ENCODE assay signal across 8 mouse cellular contexts in genomic region chr13:64306078-64306477, GRCm38 (mm10). TPM values are rescaled to one million over a fixed set of nuclear protein-coding genes. Genes with fewer than 3 reads are reported as not detected.
DNase-seq lines count a peak whose midpoint lies in the region; ATAC-seq and TF ChIP-seq lines count a peak whose summit lies in the region.

No protein-coding gene starts in this region.

- TF ChIP-seq CTCF in midbrain, postnatal 0 days (IDR thresholded peaks at IDR 0.05) = peak; percentile 91

- no peak overlapping the region for H3K4me2 ChIP-seq in midbrain, postnatal 0 days (ENCODE audit: low read depth, low read length, poor library complexity, severe bottlenecking)

- no peaks in the 10 kb centered on the region for H3K9me3 ChIP-seq in midbrain, postnatal 0 days (ENCODE audit: low read length)

- H3K9ac ChIP-seq in midbrain, postnatal 0 days (replicated peaks; ENCODE audit: low read length, poor library complexity, severe bottlenecking) = no peak overlapping the region

- intact Hi-C loops in gastrocnemius, postnatal 36 days (cut with DNase I) = loop anchor here (1.0 to 5.0 kb wide), 2 partner anchors 57 to 124 kb away; no protein-coding TSS in a partner anchor
- intact Hi-C loops in left cerebral cortex, postnatal 4 days (cut with DNase I) = loop anchor here (5.0 kb wide), 1 partner anchor 129 kb away; no protein-coding TSS in a partner anchor

- DNase-seq in left cerebral cortex, adult 18-20 months (ENCODE audit: low spot score in 2 of 2) = peak; percentile 47 to 59
- no peak for DNase-seq in left cerebral cortex, adult 8-10 months (ENCODE audit: low spot score in 2 of 2)
- DNase-seq in MN1 (ENCODE audit: low spot score) = peak; percentile 69
- peak; percentile 80 to 84 for DNase-seq in cerebellum, postnatal 10 days
- DNase-seq in gastrocnemius, postnatal 36 days = peak; percentile 17 to 29
- DNase-seq in left cerebral cortex, postnatal 4 days = peak; percentile 71
- DNase-seq in midbrain, postnatal 0 days (ENCODE audit: low spot score) = peak; percentile 81
- DNase-seq in thymus, postnatal 0 days (ENCODE audit: low spot score) = peak; percentile 53

- no peak overlapping the region for H3K27ac ChIP-seq in midbrain, postnatal 0 days (ENCODE audit: low read depth, low read length)

- H3K4me1 ChIP-seq in midbrain, postnatal 0 days (ENCODE audit: insufficient read depth, low read length) = no peaks in the 10 kb centered on the region

- no peaks in the 10 kb centered on the region for H3K27me3 ChIP-seq in midbrain, postnatal 0 days (ENCODE audit: insufficient read depth, low read length)

- 76% methylated on average over 3 of the region's 3 CpGs for WGBS in midbrain, postnatal 0 days

- H3K36me3 ChIP-seq in midbrain, postnatal 0 days (ENCODE audit: insufficient read depth, low read length) = peaks cover 6% of the 10 kb centered on the region; the same call in 1 of the 2 replicates

- ATAC-seq in midbrain, postnatal 0 days (ENCODE audit: low FRiP score) = no peak

- H3K4me3 ChIP-seq in midbrain, postnatal 0 days (ENCODE audit: low read depth, low read length) = no peak overlapping the region

RNA-seq across cellular contexts. Expression of gene Aaed1, which starts 6.4 kb away (rescaled TPM):
- 10 to 100 TPM; 20.4 to 23.8 TPM for total RNA-seq in left cerebral cortex, adult 18-20 months (2021)
- total RNA-seq in left cerebral cortex, adult 8-10 months (2022) = 10 to 100 TPM; 21.0 to 23.6 (median 23.1) TPM
- 10 to 100 TPM; 34.5 to 42.6 TPM for total RNA-seq in gastrocnemius, postnatal 36 days (2021)
- total RNA-seq in left cerebral cortex, postnatal 4 days (2021) = 1 to 10 TPM; 6.4 to 7.3 TPM
- 12.3 and 12.6 TPM in 2 replicates for total RNA-seq in midbrain, postnatal 0 days (2014; rRNA removed)
- 12.0 and 13.5 TPM in 2 replicates for polyA plus RNA-seq in midbrain, postnatal 0 days (2015; fragmentation: Nextera tagmentation; extraction: Ambion mirVana)
- 29.6 and 34.2 TPM in 2 replicates for polyA plus RNA-seq in thymus, postnatal 0 days (2015; fragmentation: Nextera tagmentation; extraction: Ambion mirVana)

RNA-seq across cellular contexts. Expression of gene Cdc14b, which starts 31.0 kb away (rescaled TPM):
- 10 to 100 TPM; 14.3 to 15.3 TPM for total RNA-seq in left cerebral cortex, adult 18-20 months (2021)
- 10 to 100 TPM; 15.0 to 21.0 (median 19.1) TPM for total RNA-seq in left cerebral cortex, adult 8-10 months (2022)
- total RNA-seq in gastrocnemius, postnatal 36 days (2021) = 1 to 10 TPM; 4.1 to 5.2 TPM
- total RNA-seq in left cerebral cortex, postnatal 4 days (2021) = 1 to 10 TPM; 2.3 to 2.7 TPM
- total RNA-seq in midbrain, postnatal 0 days (2014; rRNA removed) = 4.2 and 4.6 TPM in 2 replicates
- polyA plus RNA-seq in midbrain, postnatal 0 days (2015; fragmentation: Nextera tagmentation; extraction: Ambion mirVana) = 0.72 and 1.2 TPM in 2 replicates
- 10.8 and 11.3 TPM in 2 replicates for polyA plus RNA-seq in thymus, postnatal 0 days (2015; fragmentation: Nextera tagmentation; extraction: Ambion mirVana)

Comparison
In these comparisons a context has a peak if more than half of its experiments do, and no peak if none do; other contexts are left out.
1. DNase-seq: peak in left cerebral cortex, adult 18-20 months (2 of 2), MN1 (single experiment), cerebellum, postnatal 10 days (2 of 2), gastrocnemius, postnatal 36 days (2 of 2), left cerebral cortex, postnatal 4 days (single experiment), midbrain, postnatal 0 days (single experiment) and thymus, postnatal 0 days (single experiment); none in left cerebral cortex, adult 8-10 months (0 of 2).